Mouse (Mus musculus): ENCODE measurements around the gene Chac2. TPM values are rescaled to one million over a fixed set of nuclear protein-coding genes. Genes with fewer than 3 reads are reported as not detected.

The Chac2 gene
- polyA plus RNA-seq, 1 experiment from 2014 or later, result 16.9 TPM

GRCm38 (mm10) chr11:30928079-30928478 is 58.1 kb downstream of the Chac2 start:
- no peak overlapping the region for H3K9ac ChIP-seq (replicated peaks; ENCODE audit: low read depth, low read length)
- no peak for ATAC-seq (ENCODE audit: insufficient number of reproducible peaks, insufficient read depth, low FRiP score, low read depth)
- no peak overlapping the region for H3K4me2 ChIP-seq (replicated peaks; ENCODE audit: low read depth, low read length)
- H3K4me1 ChIP-seq (ENCODE audit: control insufficient read depth, insufficient read depth, low read length), result no peaks in the 10 kb centered on the region
- no peak overlapping the region for H3K4me3 ChIP-seq (ENCODE audit: low read depth, low read length)
- no peaks in the 10 kb centered on the region for H3K27me3 ChIP-seq (ENCODE audit: control insufficient read depth, insufficient read depth, low read length)
- no peak overlapping the region for H3K27ac ChIP-seq (ENCODE audit: low read length)
- no peaks in the 10 kb centered on the region for H3K9me3 ChIP-seq (ENCODE audit: control insufficient read depth, low read depth, low read length)
- peaks cover 7% of the 10 kb centered on the region for H3K36me3 ChIP-seq (ENCODE audit: control insufficient read depth, insufficient read depth, low read length)

Other genes with a start within 250 kb of the Chac2 start
- 39.8 and 40.4 TPM in 2 replicates for gene Psme4, start 214.6 kb downstream of the Chac2 start, polyA plus RNA-seq (2014; fragmentation: Nextera tagmentation; extraction: Ambion mirVana)
- 0.25 and 0.59 TPM in 2 replicates for gene Gpr75, start 101.0 kb downstream of the Chac2 start, polyA plus RNA-seq (2014; fragmentation: Nextera tagmentation; extraction: Ambion mirVana)
- gene Asb3, start 100.9 kb downstream of the Chac2 start, polyA plus RNA-seq (2014; fragmentation: Nextera tagmentation; extraction: Ambion mirVana), result 35.8 and 36.5 TPM in 2 replicates
- gene Erlec1, start 32.0 kb downstream of the Chac2 start, polyA plus RNA-seq (2014; fragmentation: Nextera tagmentation; extraction: Ambion mirVana), result 17.0 and 18.4 TPM in 2 replicates
- gene Gm17332, start 196.1 kb upstream of the Chac2 start, polyA plus RNA-seq (2014; fragmentation: Nextera tagmentation; extraction: Ambion mirVana), result not detected in 2 replicates

All from stomach, embryonic 14.5 days (tissue).